Mouse (Mus musculus) heart, embryonic 12.5 days (tissue): ENCODE results near the gene Tmem255a. TPM values are rescaled to one million over a fixed set of nuclear protein-coding genes. Genes with fewer than 3 reads are reported as not detected.

Experiments
- ATAC-seq: fragments of 200-750 bp; cut with Nextera tagmentation; 2 replicates; pipeline ENCODE4 v1.8.0; 2017; ENCODE audit warnings: moderate TSS enrichment, moderate library complexity; ENCODE audit not compliant: insufficient number of reproducible peaks, low FRiP score
- H3K27ac ChIP-seq: fragments of 300-500 bp; sonication (generic); 2 replicates; pipeline ENCODE4 v1.5.1; 2016; ENCODE audit warnings: mild to moderate bottlenecking, moderate library complexity; ENCODE audit not compliant: poor library complexity, severe bottlenecking
- H3K27me3 ChIP-seq: fragments of 300-500 bp; sonication (generic); replicated peaks from 2 replicates; pipeline ENCODE4 v1.6.1; 2016; ENCODE audit warnings: mild to moderate bottlenecking, moderate library complexity
- H3K36me3 ChIP-seq: fragments of 300-500 bp; sonication (generic); 2 replicates; pipeline ENCODE4 v1.6.1; 2016; ENCODE audit warnings: mild to moderate bottlenecking, moderate library complexity
- H3K4me1 ChIP-seq: fragments of 300-500 bp; sonication (generic); replicated peaks from 2 replicates; pipeline ENCODE4 v1.6.1; 2016; ENCODE audit warnings: mild to moderate bottlenecking
- H3K4me2 ChIP-seq: fragments of 300-500 bp; sonication (generic); 2 replicates; pipeline ENCODE4 v1.6.1; 2016; ENCODE audit warnings: mild to moderate bottlenecking, moderate library complexity
- H3K4me3 ChIP-seq: fragments of 300-500 bp; sonication (generic); 2 replicates; pipeline ENCODE4 v1.5.1; 2016; ENCODE audit warnings: mild to moderate bottlenecking
- H3K9ac ChIP-seq: fragments of 300-500 bp; sonication (generic); 2 replicates; pipeline ENCODE4 v1.6.1; 2016; ENCODE audit warnings: mild to moderate bottlenecking, moderate library complexity
- H3K9me3 ChIP-seq: fragments of 300-500 bp; sonication (generic); replicated peaks from 2 replicates; pipeline ENCODE4 v1.6.1; 2016; ENCODE audit warnings: mild to moderate bottlenecking, moderate library complexity
- WGBS: fragments of 180-500 bp; shearing (Covaris S2); methylation state at CpG from one replicate; pipeline ENCODE4 v1.1.7; 2016; 5-methylcytosine and 5-hydroxymethylcytosine counted together
- microRNA-seq: library from miRNA; unstranded; fragments of <30 nt; microRNA quantifications from one replicate; pipeline ENCODE4, GENCODE M21; 2017
- polyA plus RNA-seq: library from polyadenylated mRNA; unstranded; fragments of >200 nt; fragmentation: Nextera tagmentation; extraction: Ambion mirVana; gene quantifications from 2 replicates; pipeline ENCODE4 v1.2.1, GENCODE M21; 2016

The Tmem255a gene
- polyA plus RNA-seq, 1 experiment from 2014 or later, result 12.1 TPM

DNA sequence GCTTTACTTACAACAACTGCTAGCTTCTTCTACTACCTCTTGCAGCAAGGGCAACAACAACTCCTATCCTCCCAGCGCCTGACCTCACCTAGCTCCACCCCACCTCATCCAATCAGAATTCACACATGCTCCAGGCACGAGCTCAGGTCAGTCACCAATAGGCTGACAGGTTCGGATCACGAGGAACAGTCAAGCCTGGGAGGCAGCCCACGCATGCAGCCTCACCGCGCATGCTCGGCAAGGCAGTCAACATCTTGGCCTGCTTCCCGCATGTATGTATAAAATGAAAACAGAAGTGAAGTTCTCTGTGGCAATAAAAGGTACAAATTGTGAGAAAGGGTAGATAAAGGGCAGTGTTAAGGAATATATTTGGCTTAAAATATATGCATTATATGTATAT is 86.2 kb downstream of the Tmem255a start:
- 63% methylated on average over 9 of the region's 9 CpGs for WGBS
- no peaks in the 10 kb centered on the region for H3K9me3 ChIP-seq
- no peak overlapping the region for H3K4me2 ChIP-seq
- H3K27me3 ChIP-seq, result no peaks in the 10 kb centered on the region
- H3K27ac ChIP-seq, result no peak overlapping the region
- H3K4me1 ChIP-seq, result no peaks in the 10 kb centered on the region
- H3K9ac ChIP-seq, result no peak overlapping the region
- no peak for ATAC-seq
- no peak overlapping the region for H3K4me3 ChIP-seq
- H3K36me3 ChIP-seq, result no peaks in the 10 kb centered on the region

DNA sequence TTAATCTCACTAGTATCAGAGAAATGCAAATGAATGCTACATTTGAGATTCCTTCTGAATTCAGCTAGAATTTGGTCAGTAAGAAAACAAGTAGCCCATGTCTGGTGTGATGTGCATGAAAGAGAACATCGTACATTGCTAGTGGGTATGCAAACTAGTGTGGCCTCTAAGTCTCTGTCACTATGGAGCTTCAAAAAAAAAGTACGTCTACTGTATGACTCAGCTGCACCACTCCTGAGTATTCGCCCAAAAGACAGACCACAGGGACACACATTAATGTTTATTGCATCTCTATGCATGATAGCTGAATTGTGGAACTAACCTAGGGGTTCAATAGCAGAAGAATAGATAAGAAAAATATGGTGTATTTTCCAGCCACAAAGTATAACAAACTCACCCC is 86.9 kb downstream of the Tmem255a start:
- Histone ChIP-seq H3K27me3 (no peaks in the 10 kb centered on the region), H3K36me3 (no peaks in the 10 kb centered on the region), H3K27ac (no peak overlapping the region), H3K9me3 (no peaks in the 10 kb centered on the region), H3K9ac (no peak overlapping the region), H3K4me3 (no peak overlapping the region), H3K4me1 (no peaks in the 10 kb centered on the region), H3K4me2 (no peak overlapping the region)
- no peak for ATAC-seq
- WGBS, result 76% methylated on average over 3 of the region's 3 CpGs

DNA sequence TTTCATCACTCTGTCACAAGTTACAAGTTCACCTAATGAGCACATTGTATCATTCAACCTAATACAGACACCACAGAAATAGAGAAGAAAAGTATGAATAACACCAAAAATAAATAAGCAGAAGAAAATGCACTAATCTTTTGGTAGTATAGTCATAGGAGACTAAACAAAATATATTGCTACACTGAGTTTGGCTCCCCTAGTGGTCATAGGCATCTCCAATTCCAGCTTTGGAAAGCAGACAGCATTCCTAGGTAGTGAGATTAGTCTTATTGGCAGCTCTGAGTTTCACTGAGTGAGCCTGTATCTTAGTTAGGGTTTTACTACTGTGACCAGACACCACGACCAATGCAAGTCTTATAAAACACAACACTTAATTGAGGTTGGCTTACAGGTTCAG is 93.1 kb downstream of the Tmem255a start:
- no peak for ATAC-seq
- 45% methylated on average over 1 of the region's 1 CpGs for WGBS
- no peaks in the 10 kb centered on the region for H3K9me3 ChIP-seq
- H3K4me3 ChIP-seq, result no peak overlapping the region
- H3K9ac ChIP-seq, result no peak overlapping the region
- no peak overlapping the region for H3K4me2 ChIP-seq
- no peaks in the 10 kb centered on the region for H3K36me3 ChIP-seq
- H3K27me3 ChIP-seq, result no peaks in the 10 kb centered on the region
- no peaks in the 10 kb centered on the region for H3K4me1 ChIP-seq
- no peak overlapping the region for H3K27ac ChIP-seq

Small RNA genes lying within 50 kb of the gene (microRNA-seq; reads per million reads assigned to microRNA genes)
- not detected for gene Mir3110

Other genes with a start within 250 kb of the Tmem255a start
- gene Btg1-ps1, start 233.6 kb downstream of the Tmem255a start, polyA plus RNA-seq, result not detected in 2 replicates
- not detected in 2 replicates for gene Btg1-ps2, start 209.3 kb downstream of the Tmem255a start, polyA plus RNA-seq
- gene Rhox10, start 186.0 kb downstream of the Tmem255a start, polyA plus RNA-seq, result not detected in 2 replicates
- not detected in 2 replicates for gene Rhox11, start 167.3 kb downstream of the Tmem255a start, polyA plus RNA-seq
- gene Rhox12, start 141.5 kb downstream of the Tmem255a start, polyA plus RNA-seq, result not detected in 2 replicates
- not detected in 2 replicates for gene Rhox13, start 131.2 kb downstream of the Tmem255a start, polyA plus RNA-seq
- 2.5 and 2.6 TPM in 2 replicates for gene Zbtb33, start 62.6 kb downstream of the Tmem255a start, polyA plus RNA-seq
- gene Atp1b4, start 63.7 kb upstream of the Tmem255a start, polyA plus RNA-seq, result 0.09 TPM in 1 of 2 replicates, not detected in the other
- gene Lamp2, start 204.0 kb upstream of the Tmem255a start, polyA plus RNA-seq, result 149 and 153 TPM in 2 replicates